Mouse (Mus musculus) midbrain, postnatal 0 days (tissue): ENCODE data around the gene Renbp. TPM values are rescaled to one million over a fixed set of nuclear protein-coding genes. Genes with fewer than 3 reads are reported as not detected.

Experiments
- ATAC-seq: fragments of 200-750 bp; cut with Nextera tagmentation; 2 replicates; pipeline ENCODE4 v1.8.0; 2017; ENCODE audit warnings: moderate number of reproducible peaks, mild to moderate bottlenecking, moderate TSS enrichment, moderate library complexity; ENCODE audit not compliant: low FRiP score
- DNase-seq: peaks from one replicate; pipeline ENCODE4 v3.0.0-alpha.2; 2015; ENCODE audit warnings: low spot score
- H3K27ac ChIP-seq: fragments of 300-500 bp; sonication (generic); 2 replicates; pipeline ENCODE4 v1.5.1; 2014; ENCODE audit warnings: low read depth, mild to moderate bottlenecking, low read length, mixed read lengths
- H3K27me3 ChIP-seq: fragments of 300-500 bp; sonication (generic); 2 replicates; pipeline ENCODE4 v1.6.1; 2014; ENCODE audit warnings: low read length, control low read depth, mixed read lengths; ENCODE audit not compliant: insufficient read depth
- H3K36me3 ChIP-seq: fragments of 300-500 bp; sonication (generic); 2 replicates; pipeline ENCODE4 v1.6.1; 2014; ENCODE audit warnings: low read length, control low read depth, mixed read lengths; ENCODE audit not compliant: insufficient read depth
- H3K4me1 ChIP-seq: fragments of 300-500 bp; sonication (generic); 2 replicates; pipeline ENCODE4 v1.6.1; 2014; ENCODE audit warnings: mild to moderate bottlenecking, control low read depth, antibody characterized with exemption, low read length, mixed read lengths; ENCODE audit not compliant: insufficient read depth
- H3K4me2 ChIP-seq: fragments of 300-500 bp; sonication (generic); 2 replicates; pipeline ENCODE4 v1.6.1; 2014; ENCODE audit warnings: low read depth, mild to moderate bottlenecking, low read length, mixed read lengths; ENCODE audit not compliant: poor library complexity, severe bottlenecking
- H3K4me3 ChIP-seq: fragments of 300-500 bp; sonication (generic); 2 replicates; pipeline ENCODE4 v1.5.1; 2014; ENCODE audit warnings: low read depth, mild to moderate bottlenecking, low read length, moderate library complexity
- H3K9ac ChIP-seq: fragments of 300-500 bp; sonication (generic); replicated peaks from 2 replicates; pipeline ENCODE4 v1.6.1; 2014; ENCODE audit warnings: mild to moderate bottlenecking, low read length, moderate library complexity, mixed read lengths; ENCODE audit not compliant: poor library complexity, severe bottlenecking
- H3K9me3 ChIP-seq: fragments of 300-500 bp; sonication (generic); 2 replicates; pipeline ENCODE4 v1.6.1; 2016; ENCODE audit warnings: low read length, control low read depth
- CTCF ChIP-seq: IDR thresholded peaks from 2 replicates; pipeline ENCODE4 v1.5.1; 2016; ENCODE audit warnings: antibody characterized with exemption, mild to moderate bottlenecking
- WGBS: fragments of 180-500 bp; shearing (Covaris S2); extraction: QIAGEN DNeasy Blood & Tissue Kit; methylation state at CpG from one replicate; pipeline ENCODE4 v1.1.7; 2014; 5-methylcytosine and 5-hydroxymethylcytosine counted together
- polyA plus RNA-seq: library from polyadenylated mRNA; unstranded; fragments of >200 nt; fragmentation: Nextera tagmentation; extraction: Ambion mirVana; gene quantifications from 2 replicates; pipeline ENCODE4 v1.2.1, GENCODE M21; 2015
- total RNA-seq: library from RNA; depleted of rRNA; stranded (reverse); fragments of >200 nt; gene quantifications from 2 replicates; pipeline ENCODE4 v1.2.3, GENCODE M21; 2014; rRNA removed

The Renbp gene
- total and polyA plus RNA-seq, 2 experiments from 2014 or later = 3.3 to 12.5 TPM

GRCm38 (mm10) chrX:73880194-73881035 lies 50.2 kb downstream of the Renbp start:
- TF ChIP-seq CTCF = no peak
- Histone ChIP-seq H3K9me3 (no peaks in the 10 kb centered on the region), H3K9ac (peak overlapping the region; percentile 63), H3K36me3 (no peaks in the 10 kb centered on the region), H3K4me2 (peak overlapping the region; percentile 57), H3K4me1 (no peaks in the 10 kb centered on the region; the same call in 1 of the 2 replicates), H3K27ac (peak overlapping the region; percentile 65), H3K27me3 (no peaks in the 10 kb centered on the region), H3K4me3 (peak overlapping the region; percentile 53)
- WGBS = 19% methylated on average over 24 of the region's 48 CpGs
- DNase-seq = peak; percentile 53
- peak; percentile 57 for ATAC-seq

GRCm38 (mm10) chrX:73877014-73877413 lies 53.6 kb downstream of the Renbp start:
- TF ChIP-seq CTCF = no peak
- Histone ChIP-seq H3K36me3 (no peaks in the 10 kb centered on the region), H3K4me3 (peak overlapping the region; percentile 6), H3K27ac (no peak overlapping the region), H3K4me1 (no peaks in the 10 kb centered on the region; the same call in 1 of the 2 replicates), H3K9ac (no peak overlapping the region), H3K9me3 (no peaks in the 10 kb centered on the region), H3K4me2 (peak overlapping the region; percentile 36), H3K27me3 (no peaks in the 10 kb centered on the region)
- 84% methylated on average over 1 of the region's 1 CpGs for WGBS
- ATAC-seq = no peak
- DNase-seq = no peak

- Histone ChIP-seq H3K27ac (no peak overlapping the region), H3K9me3 (no peaks in the 10 kb centered on the region), H3K27me3 (no peaks in the 10 kb centered on the region), H3K4me2 (peak overlapping the region; percentile 36), H3K36me3 (no peaks in the 10 kb centered on the region), H3K4me3 (0 out of 2 replicates have a peak overlapping the region, but pooled peaks have one; percentile 5), H3K9ac (no peak overlapping the region), H3K4me1 (no peaks in the 10 kb centered on the region; the same call in 1 of the 2 replicates)
- 64% methylated on average over 2 of the region's 2 CpGs for WGBS
- DNase-seq = no peak
- TF ChIP-seq CTCF = no peak
- no peak for ATAC-seq
These were observed 54.8 kb downstream of the Renbp start for GRCm38 (mm10) chrX:73875881-73876280.

Other genes starting within 250 kb of the Renbp start
- 48.7 and 58.1 TPM in 2 replicates for gene Bcap31, start 214.7 kb downstream of the Renbp start, total RNA-seq
- gene Bcap31, start 214.7 kb downstream of the Renbp start, polyA plus RNA-seq = 133 and 134 TPM in 2 replicates
- 16.7 and 19.2 TPM in 2 replicates for gene Abcd1, start 214.3 kb downstream of the Renbp start, total RNA-seq
- gene Abcd1, start 214.3 kb downstream of the Renbp start, polyA plus RNA-seq = 7.9 and 9.0 TPM in 2 replicates
- gene Plxnb3, start 173.8 kb downstream of the Renbp start, total RNA-seq = 1.5 and 4.0 TPM in 2 replicates
- gene Plxnb3, start 173.8 kb downstream of the Renbp start, polyA plus RNA-seq = 0.58 and 0.61 TPM in 2 replicates
- 0.09 and 0.49 TPM in 2 replicates for gene Srpk3, start 156.4 kb downstream of the Renbp start, total RNA-seq
- 2.1 and 2.4 TPM in 2 replicates for gene Srpk3, start 156.4 kb downstream of the Renbp start, polyA plus RNA-seq
- 207 and 236 TPM in 2 replicates for gene Idh3g, start 144.0 kb downstream of the Renbp start, total RNA-seq
- gene Idh3g, start 144.0 kb downstream of the Renbp start, polyA plus RNA-seq = 218 and 245 TPM in 2 replicates
- gene Ssr4, start 143.8 kb downstream of the Renbp start, total RNA-seq = 99.8 and 115 TPM in 2 replicates
- 166 and 184 TPM in 2 replicates for gene Ssr4, start 143.8 kb downstream of the Renbp start, polyA plus RNA-seq
- gene Pdzd4, start 105.9 kb downstream of the Renbp start, total RNA-seq = 196 and 242 TPM in 2 replicates
- gene Pdzd4, start 105.9 kb downstream of the Renbp start, polyA plus RNA-seq = 4.4 and 5.1 TPM in 2 replicates
- gene Avpr2, start 38.7 kb downstream of the Renbp start, total RNA-seq = not detected in 2 replicates
- gene Avpr2, start 38.7 kb downstream of the Renbp start, polyA plus RNA-seq = 0.06 TPM in 1 of 2 replicates, not detected in the other
- 292 and 296 TPM in 2 replicates for gene L1cam, start 34.7 kb downstream of the Renbp start, total RNA-seq
- 113 and 116 TPM in 2 replicates for gene L1cam, start 34.7 kb downstream of the Renbp start, polyA plus RNA-seq
- 4.8 and 5.6 TPM in 2 replicates for gene Arhgap4, start 9.0 kb downstream of the Renbp start, total RNA-seq
- gene Arhgap4, start 9.0 kb downstream of the Renbp start, polyA plus RNA-seq = 1.3 and 1.4 TPM in 2 replicates
- gene Naa10, start 8.9 kb downstream of the Renbp start, total RNA-seq = 47.7 and 83.0 TPM in 2 replicates
- 77.5 and 81.8 TPM in 2 replicates for gene Naa10, start 8.9 kb downstream of the Renbp start, polyA plus RNA-seq
- 101 and 111 TPM in 2 replicates for gene Hcfc1, start 35.5 kb upstream of the Renbp start, total RNA-seq
- gene Hcfc1, start 35.5 kb upstream of the Renbp start, polyA plus RNA-seq = 30.3 and 33.2 TPM in 2 replicates
- gene Irak1, start 93.1 kb upstream of the Renbp start, total RNA-seq = 57.2 and 59.1 TPM in 2 replicates
- 33.5 and 35.6 TPM in 2 replicates for gene Irak1, start 93.1 kb upstream of the Renbp start, polyA plus RNA-seq
- not detected in 2 replicates for gene Opn1mw, start 196.6 kb upstream of the Renbp start, total RNA-seq
- not detected in 2 replicates for gene Opn1mw, start 196.6 kb upstream of the Renbp start, polyA plus RNA-seq
- gene Mecp2, start 204.5 kb upstream of the Renbp start, total RNA-seq = 84.7 and 100 TPM in 2 replicates
- gene Mecp2, start 204.5 kb upstream of the Renbp start, polyA plus RNA-seq = 10.6 and 12.3 TPM in 2 replicates
- not detected in 2 replicates for gene Tex28, start 237.0 kb upstream of the Renbp start, total RNA-seq
- gene Tex28, start 237.0 kb upstream of the Renbp start, polyA plus RNA-seq = not detected in 2 replicates
- not detected in 2 replicates for gene Tktl1, start 246.4 kb upstream of the Renbp start, total RNA-seq
- 0.06 TPM in 1 of 2 replicates, not detected in the other for gene Tktl1, start 246.4 kb upstream of the Renbp start, polyA plus RNA-seq